Mouse (Mus musculus) ovary, postnatal 10 days (tissue): ENCODE measurements around the gene Necab3.

Experiments
- DNase-seq: peaks from one replicate; pipeline ENCODE4 v3.0.0; 2022; ENCODE audit warnings: low spot score

Gene Necab3

GRCm38 (mm10) chr2:154571976-154572375 is 13.3 kb upstream of the Necab3 start:
- no peak for DNase-seq

- DNase-seq, result no peak
These were observed 12.6 kb upstream of the Necab3 start for GRCm38 (mm10) chr2:154571266-154571665.

GRCm38 (mm10) chr2:154570666-154571065 is 12.0 kb upstream of the Necab3 start:
- no peak for DNase-seq

GRCm38 (mm10) chr2:154569836-154570286 is 11.2 kb upstream of the Necab3 start, which contains the start of gene E2f1:
E2f1 (minus strand) TSS chr2:154569892.
- DNase-seq, result peak; percentile 82

GRCm38 (mm10) chr2:154569071-154569748 is 10.5 kb upstream of the Necab3 start:
- no peak for DNase-seq

GRCm38 (mm10) chr2:154568329-154569070 is 9.8 kb upstream of the Necab3 start:
- no peak for DNase-seq

GRCm38 (mm10) chr2:154567766-154568165 is 9.1 kb upstream of the Necab3 start:
- no peak for DNase-seq

GRCm38 (mm10) chr2:154566641-154567040 is 8.0 kb upstream of the Necab3 start:
- DNase-seq, result no peak

GRCm38 (mm10) chr2:154565562-154565961 is 6.9 kb upstream of the Necab3 start:
- no peak for DNase-seq

GRCm38 (mm10) chr2:154563612-154564170 is 5.0 kb upstream of the Necab3 start:
- DNase-seq, result no peak

- no peak for DNase-seq
These were observed 1.4 kb downstream of the Necab3 start for GRCm38 (mm10) chr2:154557184-154557832.

GRCm38 (mm10) chr2:154555235-154555634 is 3.5 kb downstream of the Necab3 start:
- DNase-seq, result no peak

- DNase-seq, result no peak
These were observed 6.2 kb downstream of the Necab3 start for GRCm38 (mm10) chr2:154552424-154552907.

GRCm38 (mm10) chr2:154551927-154552326 is 6.8 kb downstream of the Necab3 start:
- DNase-seq, result no peak

GRCm38 (mm10) chr2:154551476-154551875 is 7.2 kb downstream of the Necab3 start, which contains the start of gene Actl10:
Actl10 (plus strand) TSS chr2:154551776.
- no peak for DNase-seq

GRCm38 (mm10) chr2:154550937-154551336 is 7.8 kb downstream of the Necab3 start:
- DNase-seq, result no peak

GRCm38 (mm10) chr2:154549886-154550189 is 8.9 kb downstream of the Necab3 start:
- DNase-seq, result no peak

- no peak for DNase-seq
These were observed 9.4 kb downstream of the Necab3 start for GRCm38 (mm10) chr2:154549127-154549885.

GRCm38 (mm10) chr2:154548688-154549087 is 10.0 kb downstream of the Necab3 start:
- DNase-seq, result no peak

GRCm38 (mm10) chr2:154546711-154547110 is 12.0 kb downstream of the Necab3 start, which contains the start of gene 1700003F12Rik:
1700003F12Rik (plus strand) TSS chr2:154547085.
- no peak for DNase-seq

GRCm38 (mm10) chr2:154543567-154544347 is 14.9 kb downstream of the Necab3 start:
- no peak for DNase-seq
